Mouse (Mus musculus) embryonic fibroblast, embryonic 13.5 days (primary cell): ENCODE measurements around the gene Nfix.

Experiments
- CTCF ChIP-seq: IDR thresholded peaks from 2 replicates; pipeline ENCODE4 v1.5.1; 2011; ENCODE audit warnings: mild to moderate bottlenecking, control low read depth, low read length, moderate library complexity, borderline replicate concordance; ENCODE audit not compliant: insufficient read depth
- POLR2A ChIP-seq: IDR thresholded peaks from 2 replicates; pipeline ENCODE4 v1.6.1; 2011; ENCODE audit warnings: low read depth, mild to moderate bottlenecking, control low read depth, low read length, moderate library complexity

- TF ChIP-seq POLR2A: no peak
- no peak for TF ChIP-seq CTCF
Observed at GRCm38 (mm10) chr8:84813830-84814229, 13.7 kb upstream of the Nfix start.
